Mouse (Mus musculus) left cerebral cortex, adult 9 months (tissue): Measurements from ENCODE around the gene Man1c1.

Source experiments
- DNase-seq, 2 experiments: peaks; one replicate each; pipeline ENCODE4 v3.0.0; 2022; ENCODE audit warnings: low spot score in 2 of 2

Gene Man1c1

GRCm38 (mm10) chr4:134579212-134579611, 124.9 kb downstream of the Man1c1 start:
- no peak for DNase-seq

- DNase-seq = no peak
Observed at GRCm38 (mm10) chr4:134578407-134578806, 125.7 kb downstream of the Man1c1 start.

GRCm38 (mm10) chr4:134577281-134577680, 126.8 kb downstream of the Man1c1 start:
- no peak for DNase-seq

GRCm38 (mm10) chr4:134575486-134575885, 128.6 kb downstream of the Man1c1 start:
- no peak for DNase-seq

- DNase-seq = no peak
Observed at GRCm38 (mm10) chr4:134572449-134573300, 131.4 kb downstream of the Man1c1 start.

GRCm38 (mm10) chr4:134570704-134571451, 133.2 kb downstream of the Man1c1 start:
- DNase-seq = no peak

- no peak for DNase-seq
Observed at GRCm38 (mm10) chr4:134569831-134570230, 134.3 kb downstream of the Man1c1 start.

- no peak for DNase-seq
Observed at GRCm38 (mm10) chr4:134569205-134569604, 134.9 kb downstream of the Man1c1 start.

GRCm38 (mm10) chr4:134567377-134568226, 136.5 kb downstream of the Man1c1 start:
- no peak for DNase-seq

GRCm38 (mm10) chr4:134564093-134564492, 140.0 kb downstream of the Man1c1 start:
- no peak for DNase-seq

- no peak for DNase-seq
Observed at GRCm38 (mm10) chr4:134563624-134564023, 140.5 kb downstream of the Man1c1 start.

GRCm38 (mm10) chr4:134562014-134562413, 142.1 kb downstream of the Man1c1 start:
- no peak for DNase-seq

GRCm38 (mm10) chr4:134560699-134561098, 143.4 kb downstream of the Man1c1 start:
- DNase-seq = no peak

- no peak for DNase-seq
Observed at GRCm38 (mm10) chr4:134559154-134559553, 144.9 kb downstream of the Man1c1 start.

GRCm38 (mm10) chr4:134558570-134559113, 145.4 kb downstream of the Man1c1 start:
- no peak for DNase-seq

GRCm38 (mm10) chr4:134557626-134558249, 146.4 kb downstream of the Man1c1 start:
- DNase-seq = no peak

- no peak for DNase-seq
Observed at GRCm38 (mm10) chr4:134555956-134556580, 148.0 kb downstream of the Man1c1 start.

- DNase-seq = no peak
Observed at GRCm38 (mm10) chr4:134553631-134554030, 150.5 kb downstream of the Man1c1 start.

- DNase-seq = no peak
Observed at GRCm38 (mm10) chr4:134551494-134552316, 152.4 kb downstream of the Man1c1 start, which contains the start of gene Selenon. Gene Selenon, minus strand, starts transcription at chr4:134552166.

GRCm38 (mm10) chr4:134549899-134550298, 154.2 kb downstream of the Man1c1 start:
- no peak for DNase-seq
